Mouse (Mus musculus) forebrain, embryonic 11.5 days (tissue): ENCODE results near the gene Adam12. TPM values are rescaled to one million over a fixed set of nuclear protein-coding genes. Genes with fewer than 3 reads are reported as not detected.

ENCODE experiments used
- ATAC-seq: fragments of 200-750 bp; cut with Nextera tagmentation; replicated peaks from 2 replicates; pipeline ENCODE4 v1.8.0; 2017; ENCODE audit warnings: moderate TSS enrichment; ENCODE audit not compliant: low FRiP score
- DNase-seq: peaks from one replicate; pipeline ENCODE4 v3.0.0-alpha.2; 2017; ENCODE audit warnings: low spot score
- H3K27ac ChIP-seq: fragments of 300-500 bp; sonication (generic); 2 replicates; pipeline ENCODE4 v1.5.1; 2014; ENCODE audit warnings: low read depth, low read length
- H3K27me3 ChIP-seq: fragments of 300-500 bp; sonication (generic); 2 replicates; pipeline ENCODE4 v1.6.1; 2014; ENCODE audit warnings: mild to moderate bottlenecking, low read length, mixed read lengths; ENCODE audit not compliant: control insufficient read depth, insufficient read depth
- H3K36me3 ChIP-seq: fragments of 300-500 bp; sonication (generic); 2 replicates; pipeline ENCODE4 v1.6.1; 2014; ENCODE audit warnings: mild to moderate bottlenecking, low read length, moderate library complexity, mixed read lengths; ENCODE audit not compliant: control insufficient read depth, insufficient read depth
- H3K4me1 ChIP-seq: fragments of 300-500 bp; sonication (generic); replicated peaks from 2 replicates; pipeline ENCODE4 v1.6.1; 2014; ENCODE audit warnings: low read length, mixed read lengths; ENCODE audit not compliant: control insufficient read depth, insufficient read depth
- H3K4me2 ChIP-seq: fragments of 300-500 bp; sonication (generic); 2 replicates; pipeline ENCODE4 v1.6.1; 2014; ENCODE audit warnings: low read depth, mild to moderate bottlenecking, low read length, moderate library complexity, mixed read lengths; ENCODE audit not compliant: severe bottlenecking
- H3K4me3 ChIP-seq: fragments of 300-500 bp; sonication (generic); 2 replicates; pipeline ENCODE4 v1.5.1; 2014; ENCODE audit warnings: low read depth, low read length
- H3K9ac ChIP-seq: fragments of 300-500 bp; sonication (generic); 2 replicates; pipeline ENCODE4 v1.6.1; 2014; ENCODE audit warnings: low read length
- H3K9me3 ChIP-seq: fragments of 300-500 bp; sonication (generic); 2 replicates; pipeline ENCODE4 v1.6.1; 2016; ENCODE audit warnings: low read length, mixed read lengths; ENCODE audit not compliant: control insufficient read depth
- WGBS: fragments of 180-500 bp; shearing (Covaris S2); extraction: QIAGEN DNeasy Blood & Tissue Kit; methylation state at CpG from one replicate; pipeline ENCODE4 v1.1.7; 2014; 5-methylcytosine and 5-hydroxymethylcytosine counted together
- polyA plus RNA-seq: library from polyadenylated mRNA; unstranded; fragments of >200 nt; fragmentation: Nextera tagmentation; extraction: Ambion mirVana; gene quantifications from 2 replicates; pipeline ENCODE4 v1.2.1, GENCODE M21; 2014

Adam12 gene
- polyA plus RNA-seq, 1 experiment from 2014 or later = 1.6 TPM

DNA sequence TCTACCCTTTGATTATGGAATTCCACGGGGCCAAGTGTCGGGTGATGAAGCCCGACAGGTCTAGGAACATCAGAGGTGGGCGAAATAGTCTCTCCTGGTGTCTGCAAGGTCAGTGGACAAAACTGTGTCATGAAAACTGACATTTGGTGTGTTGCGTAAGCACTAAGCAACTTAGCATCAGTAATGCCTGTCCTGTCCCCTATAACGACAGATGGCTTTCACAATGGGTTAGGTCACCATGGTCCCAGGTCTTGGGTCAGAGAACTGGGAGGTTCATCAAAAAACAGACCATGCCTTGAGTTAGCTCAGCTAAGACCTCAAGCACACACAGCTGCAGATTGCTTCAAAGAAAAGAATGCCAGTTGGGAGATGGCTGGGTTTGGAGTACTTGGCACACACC lies 200.2 kb downstream of the Adam12 start:
- Histone ChIP-seq H3K36me3 (no peaks in the 10 kb centered on the region), H3K4me2 (no peak overlapping the region), H3K9me3 (no peaks in the 10 kb centered on the region), H3K9ac (no peak overlapping the region), H3K4me1 (0 out of 2 replicates have a peak, but pooled peaks cover 3% of the 10 kb centered on the region), H3K27ac (no peak overlapping the region), H3K27me3 (no peaks in the 10 kb centered on the region), H3K4me3 (no peak overlapping the region)
- DNase-seq = no peak
- peak; percentile 35; the same call in 1 of the 2 replicates for ATAC-seq
- 95% methylated on average over 6 of the region's 6 CpGs for WGBS

DNA sequence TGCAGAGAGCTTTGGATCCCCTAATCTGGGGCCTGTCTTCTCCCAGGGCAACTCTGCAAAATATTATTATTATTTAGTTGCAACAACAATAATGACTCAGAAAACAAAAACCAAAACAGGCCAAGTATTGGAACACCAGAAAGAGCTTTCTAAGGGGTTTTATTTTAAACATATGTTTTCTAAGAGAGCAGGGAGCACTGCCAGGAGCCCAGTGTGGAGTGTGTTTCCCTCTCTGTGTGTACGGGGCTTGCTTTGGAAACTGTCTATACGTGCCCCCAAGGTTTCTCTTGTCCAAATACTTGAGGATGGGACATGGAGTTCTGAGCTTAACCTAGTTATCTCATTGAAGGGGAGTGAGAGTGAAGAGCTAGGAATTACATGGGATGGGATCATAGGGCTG lies 200.7 kb downstream of the Adam12 start:
- WGBS = 66% methylated on average over 2 of the region's 2 CpGs
- DNase-seq = no peak

DNA sequence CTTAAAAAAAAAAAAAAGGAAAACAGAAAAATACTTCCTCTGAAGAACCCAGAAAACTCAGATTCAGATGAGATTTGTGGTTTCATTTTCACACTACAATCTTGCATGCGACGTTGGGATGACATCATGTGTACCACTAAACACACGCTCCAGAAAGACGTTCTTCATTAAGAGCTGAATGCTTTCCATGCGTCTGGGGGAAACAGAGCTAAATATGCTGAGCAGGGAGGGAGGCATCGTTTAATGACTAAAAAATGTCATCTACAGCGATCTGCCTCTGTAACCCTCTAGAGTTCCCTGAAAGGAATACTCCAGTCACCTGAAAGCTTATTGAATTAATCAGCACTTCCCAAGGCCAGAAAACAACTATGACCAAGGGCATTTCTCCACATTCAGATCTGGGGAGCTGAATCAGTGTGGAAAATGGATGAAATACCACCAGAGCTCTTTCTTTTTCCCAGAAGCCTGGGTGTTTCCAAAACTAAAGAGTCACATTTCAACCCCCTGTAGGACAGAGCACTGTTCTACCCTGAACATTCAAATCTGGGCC lies 203.6 kb downstream of the Adam12 start:
- Histone ChIP-seq H3K36me3 (no peaks in the 10 kb centered on the region), H3K4me3 (no peak overlapping the region), H3K27ac (no peak overlapping the region), H3K27me3 (no peaks in the 10 kb centered on the region), H3K4me2 (no peak overlapping the region), H3K9me3 (no peaks in the 10 kb centered on the region), H3K9ac (no peak overlapping the region), H3K4me1 (0 out of 2 replicates have a peak, but pooled peaks cover 2% of the 10 kb centered on the region)
- DNase-seq (no peak), ATAC-seq (no peak)
- WGBS = 70% methylated on average over 7 of the region's 7 CpGs

More for the DNA sequence above, 200.7 kb downstream of the Adam12 start:
- Histone ChIP-seq H3K36me3 (no peaks in the 10 kb centered on the region), H3K4me1 (0 out of 2 replicates have a peak, but pooled peaks cover 3% of the 10 kb centered on the region), H3K4me2 (no peak overlapping the region), H3K27ac (no peak overlapping the region), H3K9ac (no peak overlapping the region), H3K27me3 (no peaks in the 10 kb centered on the region), H3K4me3 (no peak overlapping the region), H3K9me3 (no peaks in the 10 kb centered on the region)
- ATAC-seq = no peak

DNA sequence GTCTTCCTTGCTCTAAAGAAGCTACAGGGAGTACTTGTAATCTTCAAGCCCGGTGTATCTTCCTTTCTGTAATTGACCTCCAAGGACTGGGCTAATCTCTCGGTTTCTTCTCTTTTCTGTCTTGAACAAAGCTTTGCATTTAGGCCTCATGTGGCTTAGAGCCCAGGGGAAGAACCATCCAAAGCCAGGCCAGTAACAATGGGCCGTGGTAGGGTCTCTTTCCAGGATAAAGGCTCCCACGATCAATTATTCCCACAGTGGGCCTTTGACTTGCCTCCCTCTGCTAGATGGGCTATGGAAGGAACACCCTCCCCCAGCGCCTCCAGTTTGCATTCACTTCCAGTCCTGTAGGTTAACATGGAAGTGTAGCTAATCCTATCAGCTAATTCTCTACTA lies 204.9 kb downstream of the Adam12 start:
- Histone ChIP-seq H3K9me3 (no peaks in the 10 kb centered on the region), H3K27me3 (no peaks in the 10 kb centered on the region), H3K4me1 (0 out of 2 replicates have a peak, but pooled peaks cover 2% of the 10 kb centered on the region), H3K27ac (no peak overlapping the region), H3K36me3 (no peaks in the 10 kb centered on the region), H3K9ac (no peak overlapping the region), H3K4me2 (no peak overlapping the region), H3K4me3 (no peak overlapping the region)
- no peak for ATAC-seq
- DNase-seq = no peak
- WGBS = 16% methylated on average over 5 of the region's 5 CpGs

DNA sequence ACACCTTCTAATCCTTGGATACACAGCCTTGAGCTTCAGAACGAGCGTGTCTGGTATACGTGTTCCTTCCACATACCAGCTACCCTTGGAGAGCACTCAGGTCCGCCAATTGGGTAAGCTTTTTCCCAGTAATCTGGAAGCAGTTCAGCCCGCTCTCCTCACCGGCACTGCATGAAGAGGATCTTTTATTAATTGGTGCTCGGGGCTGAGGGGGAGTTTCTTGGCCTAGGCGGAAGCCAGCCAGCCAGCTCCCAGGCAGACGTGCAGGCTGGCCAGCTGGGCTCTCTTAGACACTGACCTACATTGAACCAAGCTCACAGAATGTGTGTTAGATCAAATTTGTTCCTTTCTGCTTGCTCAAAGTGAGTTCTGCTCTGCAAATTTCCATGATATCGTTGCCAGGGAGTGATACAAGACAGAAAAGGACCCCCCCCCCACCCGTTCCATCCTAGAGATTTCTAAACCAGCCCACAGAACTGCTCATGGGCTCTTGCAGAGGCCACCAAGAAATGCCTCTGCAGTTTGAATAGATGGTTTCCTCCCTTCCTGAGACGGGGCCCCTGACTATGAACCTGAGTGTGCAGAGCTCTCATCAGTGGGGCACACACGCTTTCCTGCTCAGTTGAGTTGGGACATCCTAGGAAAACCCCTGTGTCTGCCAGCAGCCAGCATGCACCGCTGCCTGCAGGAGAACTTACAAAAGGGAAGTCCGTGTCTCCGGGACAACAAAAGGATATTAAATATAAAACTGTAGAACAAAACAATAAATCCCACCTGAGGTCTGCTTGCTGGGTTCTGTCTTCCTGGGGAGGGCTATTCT lies 205.5 kb downstream of the Adam12 start:
- no peak overlapping the region for H3K4me2 ChIP-seq
- no peak overlapping the region for H3K4me3 ChIP-seq
- WGBS = 50% methylated on average over 16 of the region's 16 CpGs
- no peak overlapping the region for H3K9ac ChIP-seq
- H3K27me3 ChIP-seq = no peaks in the 10 kb centered on the region
- ATAC-seq = no peak
- H3K36me3 ChIP-seq = no peaks in the 10 kb centered on the region
- H3K4me1 ChIP-seq = 0 out of 2 replicates have a peak, but pooled peaks cover 2% of the 10 kb centered on the region
- H3K9me3 ChIP-seq = no peaks in the 10 kb centered on the region
- no peak for DNase-seq
- no peak overlapping the region for H3K27ac ChIP-seq

DNA sequence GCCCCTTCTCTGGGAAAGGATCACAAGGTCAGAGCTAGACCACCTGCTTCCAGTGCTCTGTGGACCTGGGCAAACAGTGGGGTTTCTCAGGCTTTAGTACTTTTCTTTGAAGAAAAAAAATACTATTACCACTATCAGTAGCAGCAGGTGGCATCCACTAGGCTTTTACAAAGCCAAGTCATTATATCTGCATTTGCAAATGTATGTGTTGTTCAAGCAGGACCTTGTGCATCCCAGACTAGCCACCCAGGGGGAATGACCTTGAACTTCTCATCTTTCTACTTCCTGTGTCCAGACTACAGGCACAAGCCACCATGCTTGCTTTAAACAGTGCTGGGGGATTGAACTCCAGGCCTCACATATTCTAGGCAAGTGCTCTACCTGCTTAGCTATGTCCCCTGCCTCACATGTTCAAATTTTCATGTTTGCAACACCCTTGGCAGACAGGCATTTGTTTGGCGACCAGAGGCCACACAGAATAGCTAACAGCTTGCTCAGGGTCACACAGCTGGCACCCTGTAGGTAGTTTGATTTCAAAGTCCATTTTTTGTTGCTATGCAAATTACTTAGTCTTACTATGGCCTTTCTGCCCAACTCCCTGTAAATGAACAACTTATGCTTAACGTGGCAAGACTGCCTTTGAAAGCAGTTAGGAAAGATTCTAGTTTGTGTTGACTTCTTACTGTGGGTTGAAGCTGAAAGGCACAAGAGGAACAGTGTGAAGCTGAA lies 209.6 kb downstream of the Adam12 start:
- WGBS = 73% methylated on average over 2 of the region's 2 CpGs
- Histone ChIP-seq H3K4me3 (no peak overlapping the region), H3K27me3 (no peaks in the 10 kb centered on the region), H3K4me1 (no peaks in the 10 kb centered on the region), H3K4me2 (no peak overlapping the region), H3K27ac (no peak overlapping the region), H3K36me3 (no peaks in the 10 kb centered on the region), H3K9ac (no peak overlapping the region), H3K9me3 (no peaks in the 10 kb centered on the region)
- ATAC-seq = no peak
- peak; percentile 34 for DNase-seq

DNA sequence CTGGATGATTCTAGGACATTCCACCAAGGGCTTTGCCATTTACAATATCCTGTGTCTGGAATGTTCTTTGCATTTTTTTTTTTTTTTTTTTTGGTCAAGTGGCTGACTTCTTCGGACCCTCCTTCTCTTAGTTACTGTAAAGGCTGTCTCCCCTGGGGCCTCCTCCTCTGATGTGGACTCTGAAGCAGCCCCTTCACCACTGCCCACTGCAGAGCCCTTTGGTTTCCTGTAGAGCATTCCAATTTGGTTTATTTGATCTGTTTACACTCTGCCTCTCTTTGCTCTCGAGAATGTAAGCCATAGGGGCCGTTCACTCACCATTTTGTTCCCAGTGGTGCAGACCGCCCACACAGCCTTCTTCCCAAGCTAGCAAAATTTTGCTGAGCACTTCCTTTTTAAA lies 216.7 kb downstream of the Adam12 start:
- H3K9ac ChIP-seq = no peak overlapping the region
- no peak for ATAC-seq
- H3K27ac ChIP-seq = no peak overlapping the region
- peak; percentile 25 for DNase-seq
- H3K4me1 ChIP-seq = no peaks in the 10 kb centered on the region
- H3K9me3 ChIP-seq = no peaks in the 10 kb centered on the region
- WGBS = 66% methylated on average over 4 of the region's 4 CpGs
- H3K4me3 ChIP-seq = no peak overlapping the region
- H3K4me2 ChIP-seq = no peak overlapping the region
- no peaks in the 10 kb centered on the region for H3K36me3 ChIP-seq
- H3K27me3 ChIP-seq = no peaks in the 10 kb centered on the region

DNA sequence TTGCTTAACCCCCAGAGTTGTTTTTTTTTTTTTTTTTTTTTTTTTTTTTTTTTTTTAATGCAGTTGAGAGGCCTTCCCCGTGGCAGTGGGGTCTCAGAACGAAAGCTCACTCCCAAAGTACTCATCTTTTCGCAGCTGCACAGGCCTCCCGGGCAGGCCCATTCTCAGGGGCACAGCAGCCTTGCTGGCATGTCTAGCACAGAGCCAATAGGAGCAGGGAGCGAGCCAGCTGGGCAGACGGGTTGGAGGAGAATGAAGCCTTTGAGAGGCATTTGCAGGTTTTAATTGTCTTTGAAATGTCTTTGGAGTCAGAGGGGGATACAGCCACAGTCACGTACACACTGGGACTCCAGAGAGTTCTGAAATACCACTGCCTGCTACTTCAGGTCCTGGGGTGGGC lies 217.2 kb downstream of the Adam12 start:
- H3K4me1 ChIP-seq = no peaks in the 10 kb centered on the region
- H3K4me2 ChIP-seq = no peak overlapping the region
- 26% methylated on average over 7 of the region's 7 CpGs for WGBS
- H3K27ac ChIP-seq = no peak overlapping the region
- peak; percentile 51 for DNase-seq
- ATAC-seq = peak; percentile 61; the same call in 1 of the 2 replicates
- H3K4me3 ChIP-seq = no peak overlapping the region
- no peak overlapping the region for H3K9ac ChIP-seq
- no peaks in the 10 kb centered on the region for H3K9me3 ChIP-seq
- H3K36me3 ChIP-seq = no peaks in the 10 kb centered on the region
- H3K27me3 ChIP-seq = no peaks in the 10 kb centered on the region
